Mouse (Mus musculus) CH12.LX (cell line): ENCODE data around the gene C2cd4d.

Experiments
- BHLHE40 ChIP-seq: IDR thresholded peaks from 2 replicates; pipeline ENCODE4 v1.6.1; 2011; ENCODE audit warnings: mild to moderate bottlenecking, low read depth, low read length, improper control_type of control experiment
- CTCF ChIP-seq, 2 experiments: IDR thresholded peaks in 1 of 2; conservative IDR thresholded peaks in 1 of 2; 2 replicates each; pipeline ENCODE4 v1.5.1; 2011 to 2012; ENCODE audit warnings: low read depth in 2 of 2, low read length in 2 of 2, improper control_type of control experiment in 1 of 2, inconsistent platforms in 1 of 2, mild to moderate bottlenecking in 1 of 2, moderate library complexity in 1 of 2
- ETS1 ChIP-seq: conservative IDR thresholded peaks from 2 replicates; pipeline ENCODE4 v1.6.1; 2012; ENCODE audit warnings: low read depth, mild to moderate bottlenecking, inconsistent platforms, low read length, improper control_type of control experiment, moderate library complexity
- MAFK ChIP-seq: IDR thresholded peaks from 2 replicates; pipeline ENCODE4 v1.6.1; 2011; ENCODE audit warnings: low read length, improper control_type of control experiment; ENCODE audit not compliant: insufficient replicate concordance
- NELFE ChIP-seq: IDR thresholded peaks from 2 replicates; pipeline ENCODE4 v1.6.1; 2011; ENCODE audit warnings: low read depth, low read length, improper control_type of control experiment
- POLR2A ChIP-seq: IDR thresholded peaks from 2 replicates; pipeline ENCODE4 v1.6.1; 2011; ENCODE audit warnings: low read depth, mild to moderate bottlenecking, improper control_type of control experiment, low read length
- POLR2AphosphoS2 ChIP-seq: IDR thresholded peaks from 2 replicates; pipeline ENCODE4 v1.6.1; 2011; ENCODE audit warnings: low read depth, low read length, improper control_type of control experiment
- SIN3A ChIP-seq: IDR thresholded peaks from 2 replicates; pipeline ENCODE4 v1.6.1; 2012; ENCODE audit warnings: low read length, improper control_type of control experiment, inconsistent platforms

GRCm38 (mm10) chr3:94338522-94338921 is 23.7 kb upstream of the C2cd4d start:
- TF ChIP-seq POLR2A (no peak), CTCF (conservative IDR thresholded peaks at IDR 0.05 in 1 of 2, IDR thresholded peaks at IDR 0.05 in 1 of 2; ENCODE audit: low read depth in 2 of 2, low read length in 2 of 2) (no peak), BHLHE40 (no peak), SIN3A (no peak), ETS1 (no peak), NELFE (no peak), POLR2AphosphoS2 (no peak), MAFK (no peak)
